Mouse (Mus musculus) C2C12 (cell line): ENCODE data around the gene Tbxas1.

Experiments used
- CEBPB ChIP-seq: IDR thresholded peaks from one replicate; pipeline ENCODE4 v1.6.1; 2011; ENCODE audit warnings: low read depth, mild to moderate bottlenecking, control low read depth, moderate library complexity
- CTCF ChIP-seq: IDR thresholded peaks from one replicate; pipeline ENCODE4 v1.5.1; 2011; ENCODE audit not compliant: control insufficient read depth, insufficient read depth, insufficient read length
- MAX ChIP-seq: IDR thresholded peaks from one replicate; pipeline ENCODE4 v1.6.1; 2011; ENCODE audit warnings: mild to moderate bottlenecking, control low read depth
- MYOD1 ChIP-seq: IDR thresholded peaks from one replicate; pipeline ENCODE4 v1.6.1; 2011; ENCODE audit warnings: low read depth; ENCODE audit not compliant: control insufficient read depth, insufficient read length
- USF1 ChIP-seq: IDR thresholded peaks from one replicate; pipeline ENCODE4 v1.6.1; 2011; ENCODE audit warnings: low read depth, mild to moderate bottlenecking, control low read depth, moderate library complexity

DNA sequence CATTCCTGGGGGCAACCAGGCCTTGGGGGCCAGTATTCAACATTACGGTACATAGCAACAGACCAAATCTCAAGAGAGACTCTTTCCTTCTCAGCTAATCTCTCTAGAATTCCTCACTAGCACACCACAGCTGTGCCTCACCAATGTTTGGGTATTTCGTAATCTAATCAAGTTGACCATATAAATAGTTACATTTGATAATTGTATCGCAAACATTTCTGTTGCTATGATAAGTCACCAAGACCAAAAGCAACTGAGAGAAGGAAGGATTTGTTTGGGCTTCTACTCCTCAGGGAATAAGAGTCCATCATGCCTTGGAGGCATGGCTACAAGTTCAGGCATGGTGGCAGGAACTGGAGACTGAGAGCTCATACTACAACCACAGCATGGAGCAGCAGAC lies 67.6 kb downstream of the Tbxas1 start:
- TF ChIP-seq CTCF (no peak), USF1 (no peak), MAX (no peak), CEBPB (no peak), MYOD1 (no peak)
